Mouse (Mus musculus) lung, embryonic 15.5 days (tissue): ENCODE results near the gene Ccsap. TPM values are rescaled to one million over a fixed set of nuclear protein-coding genes. Genes with fewer than 3 reads are reported as not detected.

Experiments used
- ATAC-seq: fragments of 200-750 bp; cut with Nextera tagmentation; 2 replicates; pipeline ENCODE4 v1.8.0; 2017; ENCODE audit warnings: moderate number of reproducible peaks, borderline replicate concordance; ENCODE audit not compliant: low FRiP score, low TSS enrichment; ENCODE audit errors: extremely low read depth
- H3K27ac ChIP-seq: fragments of 300-500 bp; sonication (generic); 2 replicates; pipeline ENCODE4 v1.5.1; 2015; ENCODE audit warnings: moderate library complexity, mild to moderate bottlenecking, inconsistent platforms
- H3K27me3 ChIP-seq: fragments of 300-500 bp; sonication (generic); 2 replicates; pipeline ENCODE4 v1.6.1; 2015; ENCODE audit warnings: inconsistent platforms
- H3K36me3 ChIP-seq: fragments of 300-500 bp; sonication (generic); 2 replicates; pipeline ENCODE4 v1.6.1; 2015; ENCODE audit warnings: inconsistent platforms
- H3K4me1 ChIP-seq: fragments of 300-500 bp; sonication (generic); 2 replicates; pipeline ENCODE4 v1.6.1; 2015; ENCODE audit warnings: inconsistent platforms
- H3K4me2 ChIP-seq: fragments of 300-500 bp; sonication (generic); 2 replicates; pipeline ENCODE4 v1.6.1; 2015; ENCODE audit warnings: inconsistent platforms, mild to moderate bottlenecking, moderate library complexity
- H3K4me3 ChIP-seq: fragments of 300-500 bp; sonication (generic); 2 replicates; pipeline ENCODE4 v1.5.1; 2015; ENCODE audit warnings: mild to moderate bottlenecking, inconsistent platforms
- H3K9ac ChIP-seq: fragments of 300-500 bp; sonication (generic); 2 replicates; pipeline ENCODE4 v1.6.1; 2015; ENCODE audit warnings: inconsistent platforms
- H3K9me3 ChIP-seq: fragments of 300-500 bp; sonication (generic); 2 replicates; pipeline ENCODE4 v1.6.1; 2016; ENCODE audit warnings: inconsistent platforms
- WGBS: fragments of 180-500 bp; shearing (Covaris S2); methylation state at CpG from one replicate; pipeline ENCODE4 v1.1.7; 2015; 5-methylcytosine and 5-hydroxymethylcytosine counted together
- polyA plus RNA-seq: library from polyadenylated mRNA; unstranded; fragments of >200 nt; fragmentation: Nextera tagmentation; extraction: Ambion mirVana; gene quantifications from 2 replicates; pipeline ENCODE4 v1.2.1, GENCODE M21; 2015

The Ccsap gene
- polyA plus RNA-seq, 1 experiment from 2014 or later = 4.9 TPM

- Histone ChIP-seq H3K4me3 (no peak overlapping the region), H3K9me3 (no peaks in the 10 kb centered on the region), H3K4me2 (no peak overlapping the region), H3K27me3 (no peaks in the 10 kb centered on the region), H3K27ac (no peak overlapping the region), H3K9ac (no peak overlapping the region), H3K36me3 (no peaks in the 10 kb centered on the region), H3K4me1 (no peaks in the 10 kb centered on the region)
- 40% methylated on average over 2 of the region's 2 CpGs for WGBS
- no peak for ATAC-seq
Observed at GRCm38 (mm10) chr8:123877865-123878264, 17.9 kb upstream of the Ccsap start.

GRCm38 (mm10) chr8:123874324-123874723 lies 14.3 kb upstream of the Ccsap start:
- Histone ChIP-seq H3K4me2 (no peak overlapping the region), H3K4me3 (no peak overlapping the region), H3K9me3 (no peaks in the 10 kb centered on the region), H3K36me3 (no peaks in the 10 kb centered on the region), H3K27me3 (no peaks in the 10 kb centered on the region), H3K4me1 (no peaks in the 10 kb centered on the region), H3K9ac (no peak overlapping the region), H3K27ac (no peak overlapping the region)
- no peak for ATAC-seq
- 71% methylated on average over 11 of the region's 11 CpGs for WGBS

GRCm38 (mm10) chr8:123873364-123873763 lies 13.4 kb upstream of the Ccsap start:
- 66% methylated on average over 6 of the region's 6 CpGs for WGBS
- H3K4me1 ChIP-seq = no peaks in the 10 kb centered on the region
- no peaks in the 10 kb centered on the region for H3K27me3 ChIP-seq
- no peak overlapping the region for H3K4me2 ChIP-seq
- no peaks in the 10 kb centered on the region for H3K9me3 ChIP-seq
- H3K36me3 ChIP-seq = no peaks in the 10 kb centered on the region
- no peak overlapping the region for H3K27ac ChIP-seq
- ATAC-seq = no peak
- H3K9ac ChIP-seq = no peak overlapping the region
- H3K4me3 ChIP-seq = no peak overlapping the region

DNA sequence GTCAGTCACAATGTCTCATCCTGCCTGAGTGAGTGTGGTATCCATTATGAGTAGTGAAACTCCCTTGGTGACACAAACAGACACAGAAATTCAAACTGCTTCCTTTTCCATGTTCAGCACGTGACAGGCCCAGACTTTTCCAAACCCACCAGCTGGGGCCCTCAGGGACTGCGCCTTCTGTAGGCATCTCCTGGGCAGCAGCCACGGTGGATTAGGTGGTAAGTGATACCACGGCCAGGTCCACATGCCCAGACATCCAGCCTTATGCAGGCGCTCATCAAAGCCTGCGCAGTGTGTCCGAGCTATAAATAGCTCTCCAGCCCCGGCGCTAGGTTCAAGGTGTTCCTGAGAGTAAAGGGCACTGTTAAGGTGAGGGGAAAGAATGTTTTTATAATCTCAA lies 12.0 kb upstream of the Ccsap start:
- H3K4me3 ChIP-seq = no peak overlapping the region
- WGBS = 66% methylated on average over 9 of the region's 9 CpGs
- H3K9me3 ChIP-seq = no peaks in the 10 kb centered on the region
- ATAC-seq = no peak
- H3K4me1 ChIP-seq = no peaks in the 10 kb centered on the region
- H3K9ac ChIP-seq = no peak overlapping the region
- no peaks in the 10 kb centered on the region for H3K27me3 ChIP-seq
- H3K36me3 ChIP-seq = no peaks in the 10 kb centered on the region
- H3K27ac ChIP-seq = no peak overlapping the region
- H3K4me2 ChIP-seq = no peak overlapping the region

DNA sequence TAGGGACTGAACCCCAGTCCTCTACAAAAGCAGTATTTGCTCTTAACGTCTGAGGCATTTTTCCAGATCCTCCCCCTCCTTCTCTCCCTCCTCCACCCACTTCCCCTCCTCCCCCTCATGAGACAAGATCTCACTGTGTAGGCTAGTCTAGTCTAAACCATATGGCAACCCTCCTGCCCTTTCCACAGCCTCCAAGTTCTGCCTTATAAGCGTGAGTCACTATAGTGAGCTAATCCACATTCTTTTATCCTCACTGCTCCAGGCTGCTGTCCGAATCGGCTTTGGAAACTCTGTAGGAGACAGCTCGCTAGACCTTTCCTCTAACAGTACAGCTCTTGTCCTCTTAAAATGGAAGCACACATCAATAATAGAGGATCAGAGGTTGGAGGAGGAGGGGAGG lies 7.0 kb upstream of the Ccsap start:
- Histone ChIP-seq H3K27me3 (peaks cover 31% of the 10 kb centered on the region), H3K27ac (no peak overlapping the region), H3K4me3 (no peak overlapping the region), H3K4me2 (no peak overlapping the region), H3K9me3 (no peaks in the 10 kb centered on the region), H3K9ac (no peak overlapping the region), H3K4me1 (no peaks in the 10 kb centered on the region), H3K36me3 (no peaks in the 10 kb centered on the region)
- WGBS = 27% methylated on average over 5 of the region's 5 CpGs
- ATAC-seq = no peak

DNA sequence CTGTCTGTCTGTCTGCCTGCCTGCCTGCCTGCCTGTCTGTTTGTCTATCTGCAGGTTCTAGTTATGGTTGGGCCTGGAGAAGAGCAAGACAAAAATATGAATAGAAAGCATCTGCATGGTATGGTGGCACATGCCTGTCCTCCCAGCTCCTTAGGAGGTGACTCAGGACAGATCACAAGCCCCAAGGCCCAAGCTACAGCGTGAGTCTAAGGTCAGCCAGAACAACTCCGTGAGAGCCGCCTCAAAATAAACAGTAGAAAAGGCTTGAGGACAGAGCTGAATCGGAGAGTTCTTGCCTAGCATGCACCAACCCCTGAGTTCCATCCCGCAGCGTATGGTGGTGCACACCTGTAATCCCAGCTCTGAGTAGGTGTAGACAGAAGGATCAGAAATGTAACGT lies 5.8 kb upstream of the Ccsap start:
- Histone ChIP-seq H3K9ac (no peak overlapping the region), H3K9me3 (no peaks in the 10 kb centered on the region), H3K4me2 (no peak overlapping the region), H3K4me1 (no peaks in the 10 kb centered on the region), H3K27ac (no peak overlapping the region), H3K27me3 (peaks cover 38% of the 10 kb centered on the region), H3K4me3 (no peak overlapping the region), H3K36me3 (no peaks in the 10 kb centered on the region)
- ATAC-seq = no peak
- WGBS = 50% methylated on average over 7 of the region's 7 CpGs

GRCm38 (mm10) chr8:123860386-123860785 lies 377 bp upstream of the Ccsap start:
- H3K4me1 ChIP-seq = peaks cover 14% of the 10 kb centered on the region; the same call in 1 of the 2 replicates
- no peaks in the 10 kb centered on the region for H3K36me3 ChIP-seq
- peaks cover 50% of the 10 kb centered on the region for H3K27me3 ChIP-seq
- H3K9me3 ChIP-seq = no peaks in the 10 kb centered on the region
- H3K4me2 ChIP-seq = peak overlapping the region; percentile 93
- peak overlapping the region; percentile 77 for H3K4me3 ChIP-seq
- WGBS = 60% methylated on average over 4 of the region's 4 CpGs
- H3K27ac ChIP-seq = no peak overlapping the region
- no peak for ATAC-seq
- 0 out of 2 replicates have a peak overlapping the region, but pooled peaks have one; percentile 42 for H3K9ac ChIP-seq

DNA sequence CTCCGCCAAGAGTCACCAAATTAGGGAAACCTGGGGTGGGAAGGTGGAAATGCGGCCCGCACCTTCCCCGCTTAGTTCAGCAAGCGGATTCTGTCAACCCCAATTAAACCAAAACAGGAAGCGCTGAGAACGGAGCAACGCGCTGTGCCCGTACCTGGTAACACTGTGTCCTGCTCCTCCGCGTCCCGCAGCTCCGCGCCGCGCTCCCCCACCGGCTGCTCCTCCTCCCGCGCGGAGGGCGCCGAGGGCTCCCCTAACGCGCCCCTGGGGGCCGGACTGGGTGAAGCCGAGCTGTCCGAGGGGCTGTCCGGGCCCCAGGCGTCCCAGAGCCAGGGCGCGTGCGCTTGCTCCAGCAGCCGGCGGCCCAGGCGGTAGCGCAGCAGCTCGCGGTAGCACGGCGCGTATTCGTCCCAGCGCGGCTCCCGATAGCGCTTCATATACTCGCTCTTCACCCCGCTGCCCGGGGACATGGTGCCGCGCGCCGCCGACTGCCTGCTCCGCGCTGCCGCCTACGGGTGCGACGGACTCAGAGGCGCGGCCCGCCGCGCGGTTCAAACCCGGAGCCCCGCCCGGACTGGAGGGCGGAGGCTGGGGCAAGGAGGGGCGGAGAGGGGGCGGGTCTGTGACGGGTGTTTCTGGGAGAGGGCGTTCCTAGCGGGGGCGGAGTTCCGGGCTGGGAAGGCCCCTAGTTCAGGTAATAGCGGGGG lies 915 bp downstream of the Ccsap start:
- no peaks in the 10 kb centered on the region for H3K9me3 ChIP-seq
- H3K4me2 ChIP-seq = peak overlapping the region; percentile 93
- H3K4me3 ChIP-seq = peak overlapping the region; percentile 77
- ATAC-seq = peak; percentile 96
- H3K9ac ChIP-seq = peak overlapping the region; percentile 60
- peaks cover 14% of the 10 kb centered on the region; the same call in 1 of the 2 replicates for H3K4me1 ChIP-seq
- WGBS = 1% methylated on average over 77 of the region's 79 CpGs
- peak overlapping the region; percentile 38 for H3K27ac ChIP-seq
- H3K36me3 ChIP-seq = no peaks in the 10 kb centered on the region
- H3K27me3 ChIP-seq = peaks cover 42% of the 10 kb centered on the region

- peaks cover 39% of the 10 kb centered on the region for H3K27me3 ChIP-seq
- H3K9me3 ChIP-seq = no peaks in the 10 kb centered on the region
- H3K4me3 ChIP-seq = peak overlapping the region; percentile 77
- ATAC-seq = peak; percentile 5; the same call in 1 of the 2 replicates
- peaks cover 14% of the 10 kb centered on the region; the same call in 1 of the 2 replicates for H3K4me1 ChIP-seq
- H3K9ac ChIP-seq = peak overlapping the region; percentile 60
- H3K36me3 ChIP-seq = no peaks in the 10 kb centered on the region
- under 1% methylated on average over 17 of the region's 17 CpGs for WGBS
- no peak overlapping the region for H3K27ac ChIP-seq
- H3K4me2 ChIP-seq = peak overlapping the region; percentile 93
Observed at GRCm38 (mm10) chr8:123858574-123858940, 1.5 kb downstream of the Ccsap start.

DNA sequence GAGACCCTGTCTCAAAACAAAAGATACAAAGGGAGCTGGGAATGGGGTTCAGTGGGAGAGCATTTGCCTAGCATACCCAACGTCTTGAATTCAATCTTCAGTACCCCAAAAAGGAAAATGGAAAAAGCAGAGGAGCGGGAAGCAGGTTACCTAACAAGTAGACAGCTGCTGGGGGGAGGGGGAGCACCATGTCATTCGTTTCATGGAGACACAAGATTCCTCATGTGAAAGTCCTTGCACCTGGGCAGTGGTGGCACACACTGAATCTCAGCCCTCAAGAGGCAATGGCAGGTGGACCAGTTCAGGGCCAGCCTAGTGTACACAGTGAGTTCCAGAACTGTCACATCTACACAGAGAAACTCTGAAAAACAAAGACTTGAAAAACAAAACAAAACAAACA lies 2.6 kb downstream of the Ccsap start:
- no peak overlapping the region for H3K4me3 ChIP-seq
- no peaks in the 10 kb centered on the region for H3K36me3 ChIP-seq
- H3K9me3 ChIP-seq = no peaks in the 10 kb centered on the region
- 67% methylated on average over 3 of the region's 3 CpGs for WGBS
- no peak for ATAC-seq
- H3K9ac ChIP-seq = no peak overlapping the region
- no peak overlapping the region for H3K4me2 ChIP-seq
- H3K27me3 ChIP-seq = peaks cover 29% of the 10 kb centered on the region
- H3K27ac ChIP-seq = no peak overlapping the region
- peaks cover 14% of the 10 kb centered on the region; the same call in 1 of the 2 replicates for H3K4me1 ChIP-seq

GRCm38 (mm10) chr8:123854733-123855475 lies 5.1 kb downstream of the Ccsap start:
- H3K9ac ChIP-seq = no peak overlapping the region
- peaks cover 9% of the 10 kb centered on the region; the same call in 1 of the 2 replicates for H3K27me3 ChIP-seq
- ATAC-seq = no peak
- H3K4me3 ChIP-seq = no peak overlapping the region
- peaks cover 9% of the 10 kb centered on the region; the same call in 1 of the 2 replicates for H3K4me1 ChIP-seq
- H3K4me2 ChIP-seq = no peak overlapping the region
- no peaks in the 10 kb centered on the region for H3K36me3 ChIP-seq
- 84% methylated on average over 9 of the region's 9 CpGs for WGBS
- H3K27ac ChIP-seq = no peak overlapping the region
- H3K9me3 ChIP-seq = no peaks in the 10 kb centered on the region

DNA sequence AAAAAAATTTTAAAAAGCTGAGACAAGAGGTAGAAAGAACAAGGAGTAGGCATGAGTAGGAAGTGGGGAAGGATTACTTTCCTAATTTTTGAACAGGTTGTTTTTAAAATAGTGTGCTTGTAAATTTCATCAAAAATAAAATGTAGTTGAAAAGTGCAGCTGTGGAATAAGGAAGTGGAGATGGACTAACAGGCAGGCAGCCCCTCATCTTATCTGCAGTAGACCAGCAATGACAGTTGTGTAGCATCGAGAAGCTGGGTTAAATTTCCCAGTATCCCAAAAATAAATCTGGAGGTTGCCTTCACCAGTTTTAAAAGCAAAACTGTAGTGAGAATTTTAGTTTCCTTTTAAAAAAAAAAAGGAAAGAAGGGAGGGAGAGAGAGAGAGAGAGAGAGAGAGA lies 5.8 kb downstream of the Ccsap start:
- 79% methylated on average over 1 of the region's 1 CpGs for WGBS
- Histone ChIP-seq H3K27ac (no peak overlapping the region), H3K9ac (no peak overlapping the region), H3K27me3 (peaks cover 8% of the 10 kb centered on the region; the same call in 1 of the 2 replicates), H3K4me2 (no peak overlapping the region), H3K4me1 (0 out of 2 replicates have a peak, but pooled peaks cover 8% of the 10 kb centered on the region), H3K9me3 (no peaks in the 10 kb centered on the region), H3K4me3 (no peak overlapping the region), H3K36me3 (no peaks in the 10 kb centered on the region)
- no peak for ATAC-seq
